21 mouse cellular contexts compared by ENCODE assay signal in genomic region chr19:18644084-18644483, GRCm38 (mm10). TPM values are rescaled to one million over a fixed set of nuclear protein-coding genes. Genes with fewer than 3 reads are reported as not detected.
DNase-seq lines count a peak whose midpoint lies in the region; ATAC-seq and TF ChIP-seq lines count a peak whose summit lies in the region.
"Had no signal": no experiment of that assay in that cellular context is flagged by ENCODE, and none has a peak within 500 bp of the region (broad histone marks: within the 10 kb centered on the region; RNA-seq: fewer than 3 reads in every experiment).

No protein-coding gene starts in this region.

- no peak overlapping the region for H3K27ac ChIP-seq in stomach, embryonic 14.5 days (ENCODE audit: low read length)
- no peak overlapping the region for H3K27ac ChIP-seq in stomach, postnatal 0 days (replicated peaks)
- peak overlapping the region; percentile 90 for H3K27ac ChIP-seq in liver, embryonic 14.5 days
- H3K27ac ChIP-seq in stomach, embryonic 15.5 days: no peak overlapping the region
- no peak overlapping the region for H3K27ac ChIP-seq in forebrain, postnatal 0 days (ENCODE audit: low read depth, low read length)
- H3K27ac ChIP-seq: embryonic facial prominence, embryonic 13.5 days; forebrain, embryonic 10.5 days; hindbrain, embryonic 12.5 days; kidney, postnatal 0 days; limb, embryonic 13.5 days; midbrain, embryonic 12.5 days; neural tube, embryonic 15.5 days had no signal

- no peak for TF ChIP-seq CTCF in stomach, postnatal 0 days (IDR thresholded peaks at IDR 0.05; ENCODE audit: low read depth)
- TF ChIP-seq CTCF in liver, embryonic 14.5 days (IDR thresholded peaks at IDR 0.05; ENCODE audit: low read depth): no peak
- no peak for TF ChIP-seq CTCF in forebrain, postnatal 0 days (IDR thresholded peaks at IDR 0.05; ENCODE audit: low read depth)

- H3K4me3 ChIP-seq in stomach, embryonic 14.5 days (ENCODE audit: low read depth, low read length): no peak overlapping the region
- no peak overlapping the region for H3K4me3 ChIP-seq in stomach, postnatal 0 days (ENCODE audit: low read depth, low read length)
- H3K4me3 ChIP-seq in liver, embryonic 14.5 days (ENCODE audit: insufficient read depth in 1 of 2, low read depth in 2 of 2, low read length in 2 of 2): no peak overlapping the region
- H3K4me3 ChIP-seq in stomach, embryonic 15.5 days (replicated peaks): no peak overlapping the region
- H3K4me3 ChIP-seq in forebrain, postnatal 0 days (ENCODE audit: low read depth, low read length): no peak overlapping the region
- H3K4me3 ChIP-seq: embryonic facial prominence, embryonic 13.5 days; forebrain, embryonic 10.5 days; hindbrain, embryonic 12.5 days; limb, embryonic 13.5 days; midbrain, embryonic 12.5 days; myocyte; neural tube, embryonic 15.5 days had no signal

- no peaks in the 10 kb centered on the region for H3K27me3 ChIP-seq in stomach, embryonic 14.5 days (ENCODE audit: control insufficient read depth, insufficient read depth, low read length)
- H3K27me3 ChIP-seq in stomach, postnatal 0 days (ENCODE audit: control insufficient read depth, insufficient read depth, low read length): no peaks in the 10 kb centered on the region
- no peaks in the 10 kb centered on the region for H3K27me3 ChIP-seq in liver, embryonic 14.5 days (ENCODE audit: control insufficient read depth, insufficient read depth, low read length)
- H3K27me3 ChIP-seq in stomach, embryonic 15.5 days (replicated peaks): no peaks in the 10 kb centered on the region
- no peaks in the 10 kb centered on the region for H3K27me3 ChIP-seq in forebrain, postnatal 0 days (ENCODE audit: insufficient read depth, low read length)
- H3K27me3 ChIP-seq: embryonic facial prominence, embryonic 13.5 days; hindbrain, embryonic 12.5 days; limb, embryonic 13.5 days; midbrain, embryonic 12.5 days; neural tube, embryonic 15.5 days had no signal

- no peaks in the 10 kb centered on the region for H3K4me1 ChIP-seq in stomach, embryonic 14.5 days (ENCODE audit: control insufficient read depth, insufficient read depth, low read length)
- no peaks in the 10 kb centered on the region for H3K4me1 ChIP-seq in stomach, postnatal 0 days (replicated peaks; ENCODE audit: control insufficient read depth, insufficient read depth)
- peaks cover 41 to 45% of the 10 kb centered on the region in 2 experiments for H3K4me1 ChIP-seq in liver, embryonic 14.5 days (replicated peaks; ENCODE audit: control insufficient read depth in 2 of 2, insufficient read depth in 2 of 2, low read length in 1 of 2)
- no peaks in the 10 kb centered on the region for H3K4me1 ChIP-seq in stomach, embryonic 15.5 days
- H3K4me1 ChIP-seq in forebrain, postnatal 0 days (ENCODE audit: insufficient read depth): no peaks in the 10 kb centered on the region
- H3K4me1 ChIP-seq: hindbrain, embryonic 12.5 days; midbrain, embryonic 12.5 days; neural tube, embryonic 15.5 days had no signal

- TF ChIP-seq EP300 in stomach, postnatal 0 days (optimal IDR thresholded peaks at IDR 0.05): no peak
- 0 out of 2 replicates have a peak, but pooled peaks have one; percentile 24 for TF ChIP-seq EP300 in liver, embryonic 14.5 days (IDR thresholded peaks at IDR 0.05; ENCODE audit: low read depth)

- ATAC-seq in stomach, embryonic 14.5 days (ENCODE audit: insufficient number of reproducible peaks, insufficient read depth, low FRiP score, low read depth): peak; percentile 42; the same call in 1 of the 2 replicates
- no peak for ATAC-seq in stomach, postnatal 0 days (ENCODE audit: low FRiP score, low TSS enrichment)
- peak; percentile 52 for ATAC-seq in common myeloid progenitor, adult 5-6 weeks (replicated peaks; ENCODE audit: low read depth, poor library complexity, severe bottlenecking)
- peak; percentile 87 for ATAC-seq in liver, embryonic 14.5 days (ENCODE audit: insufficient read depth)
- ATAC-seq in stomach, embryonic 15.5 days (ENCODE audit: insufficient read depth, low FRiP score, low read depth): peak; percentile 75
- no peak for ATAC-seq in forebrain, postnatal 0 days
- ATAC-seq: inflammation-experienced regulatory T-cells, adult 6 months; lung, postnatal 0 days had no signal

- DNase-seq in stomach, postnatal 0 days (ENCODE audit: low spot score): no peak
- peak in 1 of 3 experiments; percentile 84 for DNase-seq in liver, embryonic 14.5 days (ENCODE audit: low read depth in 3 of 3, low spot score in 3 of 3)
- no peak for DNase-seq in forebrain, postnatal 0 days
- DNase-seq in cerebellum, adult 9-11 months: no peak
- DNase-seq in testis, postnatal 10 days (ENCODE audit: low spot score): no peak
- DNase-seq: adrenal gland, adult 2 months; cerebellum, adult 2 months; gastrocnemius, postnatal 10 days had no signal

- no peaks in the 10 kb centered on the region for H3K9me3 ChIP-seq in stomach, embryonic 14.5 days (ENCODE audit: control insufficient read depth, low read depth, low read length)
- no peaks in the 10 kb centered on the region for H3K9me3 ChIP-seq in stomach, postnatal 0 days (ENCODE audit: control insufficient read depth, low read length)
- H3K9me3 ChIP-seq in liver, embryonic 14.5 days (ENCODE audit: control insufficient read depth, low read length): no peaks in the 10 kb centered on the region
- no peaks in the 10 kb centered on the region for H3K9me3 ChIP-seq in stomach, embryonic 15.5 days
- no peaks in the 10 kb centered on the region for H3K9me3 ChIP-seq in forebrain, postnatal 0 days (ENCODE audit: low read length)
- H3K9me3 ChIP-seq: embryonic facial prominence, embryonic 13.5 days; forebrain, embryonic 10.5 days; hindbrain, embryonic 12.5 days; limb, embryonic 13.5 days; midbrain, embryonic 12.5 days; neural tube, embryonic 15.5 days had no signal

- H3K4me2 ChIP-seq in stomach, embryonic 14.5 days (replicated peaks; ENCODE audit: low read depth, low read length): no peak overlapping the region
- H3K4me2 ChIP-seq in stomach, postnatal 0 days (replicated peaks; ENCODE audit: low read depth): no peak overlapping the region
- H3K4me2 ChIP-seq in liver, embryonic 14.5 days (ENCODE audit: low read depth): peak overlapping the region; percentile 59
- H3K4me2 ChIP-seq in stomach, embryonic 15.5 days: no peak overlapping the region
- H3K4me2 ChIP-seq in forebrain, postnatal 0 days (ENCODE audit: low read depth): no peak overlapping the region
- H3K4me2 ChIP-seq: embryonic facial prominence, embryonic 13.5 days; hindbrain, embryonic 12.5 days; limb, embryonic 13.5 days; midbrain, embryonic 12.5 days; neural tube, embryonic 15.5 days had no signal

- no peaks in the 10 kb centered on the region for H3K36me3 ChIP-seq in stomach, embryonic 14.5 days (ENCODE audit: control insufficient read depth, insufficient read depth, low read length)
- H3K36me3 ChIP-seq in stomach, postnatal 0 days (ENCODE audit: control insufficient read depth, insufficient read depth, low read length): no peaks in the 10 kb centered on the region
- no peaks in the 10 kb centered on the region for H3K36me3 ChIP-seq in liver, embryonic 14.5 days (replicated peaks; ENCODE audit: control insufficient read depth, insufficient read depth, low read depth)
- H3K36me3 ChIP-seq in stomach, embryonic 15.5 days: no peaks in the 10 kb centered on the region
- H3K36me3 ChIP-seq in forebrain, postnatal 0 days (ENCODE audit: insufficient read depth): no peaks in the 10 kb centered on the region
- H3K36me3 ChIP-seq: forebrain, embryonic 10.5 days; hindbrain, embryonic 12.5 days; midbrain, embryonic 12.5 days; neural tube, embryonic 15.5 days had no signal

- H3K9ac ChIP-seq in stomach, embryonic 14.5 days (replicated peaks; ENCODE audit: low read depth, low read length): no peak overlapping the region
- H3K9ac ChIP-seq in stomach, postnatal 0 days (ENCODE audit: low read length): no peak overlapping the region
- peak overlapping the region; percentile 52; the same call in 1 of the 2 replicates for H3K9ac ChIP-seq in liver, embryonic 14.5 days (replicated peaks)
- H3K9ac ChIP-seq in stomach, embryonic 15.5 days: no peak overlapping the region
- no peak overlapping the region for H3K9ac ChIP-seq in forebrain, postnatal 0 days
- H3K9ac ChIP-seq: embryonic facial prominence, embryonic 13.5 days; hindbrain, embryonic 12.5 days; limb, embryonic 13.5 days; midbrain, embryonic 12.5 days; neural tube, embryonic 15.5 days had no signal

- 75% methylated on average over 6 of the region's 6 CpGs for WGBS in stomach, embryonic 14.5 days
- whole genome bisulfite sequencing in stomach, postnatal 0 days: 81% methylated on average over 6 of the region's 6 CpGs
- 25% methylated on average over 6 of the region's 6 CpGs for WGBS in liver, embryonic 14.5 days (ENCODE audit: insufficient replicate concordance)
- WGBS in stomach, embryonic 15.5 days: 73% methylated on average over 6 of the region's 6 CpGs
- WGBS in forebrain, postnatal 0 days: 84% methylated on average over 6 of the region's 6 CpGs

RNA-seq across cellular contexts. Expression of gene Nmrk1, which starts 12.3 kb away (rescaled TPM):
- 13.9 and 14.8 TPM in 2 replicates for polyA plus RNA-seq in stomach, embryonic 14.5 days (2014; fragmentation: Nextera tagmentation; extraction: Ambion mirVana)
- polyA plus RNA-seq in stomach, postnatal 0 days (2015; fragmentation: Nextera tagmentation; extraction: Ambion mirVana): 4.9 and 6.2 TPM in 2 replicates
- 4.0 and 7.6 TPM in 2 replicates for total RNA-seq in common myeloid progenitor, adult 5-6 weeks (2017)
- polyA plus RNA-seq in liver, embryonic 14.5 days (2012; rRNA removed): 3.3 and 3.5 TPM in 2 replicates
- 2.6 and 3.5 TPM in 2 replicates for polyA plus RNA-seq in liver, embryonic 14.5 days (2014; fragmentation: Nextera tagmentation; extraction: Ambion mirVana)
- polyA plus RNA-seq in stomach, embryonic 15.5 days (2015; fragmentation: Nextera tagmentation; extraction: Ambion mirVana): 13.4 and 14.6 TPM in 2 replicates
- 3.0 and 3.6 TPM in 2 replicates for total RNA-seq in forebrain, postnatal 0 days (2014; rRNA removed)
- 2.1 and 4.8 TPM in 2 replicates for polyA plus RNA-seq in forebrain, postnatal 0 days (2015; fragmentation: Nextera tagmentation; extraction: Ambion mirVana)

RNA-seq across cellular contexts. Expression of gene Ostf1, which starts 12.5 kb away (rescaled TPM):
- polyA plus RNA-seq in stomach, embryonic 14.5 days (2014; fragmentation: Nextera tagmentation; extraction: Ambion mirVana): 70.4 and 71.3 TPM in 2 replicates
- 129 and 134 TPM in 2 replicates for polyA plus RNA-seq in stomach, postnatal 0 days (2015; fragmentation: Nextera tagmentation; extraction: Ambion mirVana)
- 99.8 and 109 TPM in 2 replicates for total RNA-seq in common myeloid progenitor, adult 5-6 weeks (2017)
- 18.5 and 29.8 TPM in 2 replicates for polyA plus RNA-seq in liver, embryonic 14.5 days (2012; rRNA removed)
- polyA plus RNA-seq in liver, embryonic 14.5 days (2014; fragmentation: Nextera tagmentation; extraction: Ambion mirVana): 56.9 and 58.6 TPM in 2 replicates
- polyA plus RNA-seq in stomach, embryonic 15.5 days (2015; fragmentation: Nextera tagmentation; extraction: Ambion mirVana): 95.9 and 97.4 TPM in 2 replicates
- total RNA-seq in forebrain, postnatal 0 days (2014; rRNA removed): 29.9 and 30.8 TPM in 2 replicates
- polyA plus RNA-seq in forebrain, postnatal 0 days (2015; fragmentation: Nextera tagmentation; extraction: Ambion mirVana): 37.7 and 39.0 TPM in 2 replicates

RNA-seq across cellular contexts. Expression of gene Carnmt1, which starts 26.5 kb away (rescaled TPM):
- 31.0 and 33.4 TPM in 2 replicates for polyA plus RNA-seq in stomach, embryonic 14.5 days (2014; fragmentation: Nextera tagmentation; extraction: Ambion mirVana)
- polyA plus RNA-seq in stomach, postnatal 0 days (2015; fragmentation: Nextera tagmentation; extraction: Ambion mirVana): 18.4 and 18.6 TPM in 2 replicates
- 37.3 and 44.7 TPM in 2 replicates for total RNA-seq in common myeloid progenitor, adult 5-6 weeks (2017)
- polyA plus RNA-seq in liver, embryonic 14.5 days (2012; rRNA removed): 5.2 and 7.7 TPM in 2 replicates
- 23.0 and 27.9 TPM in 2 replicates for polyA plus RNA-seq in liver, embryonic 14.5 days (2014; fragmentation: Nextera tagmentation; extraction: Ambion mirVana)
- polyA plus RNA-seq in stomach, embryonic 15.5 days (2015; fragmentation: Nextera tagmentation; extraction: Ambion mirVana): 24.0 and 26.9 TPM in 2 replicates
- total RNA-seq in forebrain, postnatal 0 days (2014; rRNA removed): 8.6 and 94.9 TPM in 2 replicates
- 8.5 and 10.6 TPM in 2 replicates for polyA plus RNA-seq in forebrain, postnatal 0 days (2015; fragmentation: Nextera tagmentation; extraction: Ambion mirVana)

Comparison
In these comparisons a context has a peak if more than half of its experiments do, and no peak if none do; other contexts are left out.
1. ATAC-seq: peak in stomach, embryonic 14.5 days (single experiment), common myeloid progenitor, adult 5-6 weeks (single experiment), liver, embryonic 14.5 days (single experiment) and stomach, embryonic 15.5 days (single experiment); none in stomach, postnatal 0 days (single experiment) and forebrain, postnatal 0 days (single experiment).